ENCODE assay signal across 29 mouse cellular contexts in the genomic region with DNA sequence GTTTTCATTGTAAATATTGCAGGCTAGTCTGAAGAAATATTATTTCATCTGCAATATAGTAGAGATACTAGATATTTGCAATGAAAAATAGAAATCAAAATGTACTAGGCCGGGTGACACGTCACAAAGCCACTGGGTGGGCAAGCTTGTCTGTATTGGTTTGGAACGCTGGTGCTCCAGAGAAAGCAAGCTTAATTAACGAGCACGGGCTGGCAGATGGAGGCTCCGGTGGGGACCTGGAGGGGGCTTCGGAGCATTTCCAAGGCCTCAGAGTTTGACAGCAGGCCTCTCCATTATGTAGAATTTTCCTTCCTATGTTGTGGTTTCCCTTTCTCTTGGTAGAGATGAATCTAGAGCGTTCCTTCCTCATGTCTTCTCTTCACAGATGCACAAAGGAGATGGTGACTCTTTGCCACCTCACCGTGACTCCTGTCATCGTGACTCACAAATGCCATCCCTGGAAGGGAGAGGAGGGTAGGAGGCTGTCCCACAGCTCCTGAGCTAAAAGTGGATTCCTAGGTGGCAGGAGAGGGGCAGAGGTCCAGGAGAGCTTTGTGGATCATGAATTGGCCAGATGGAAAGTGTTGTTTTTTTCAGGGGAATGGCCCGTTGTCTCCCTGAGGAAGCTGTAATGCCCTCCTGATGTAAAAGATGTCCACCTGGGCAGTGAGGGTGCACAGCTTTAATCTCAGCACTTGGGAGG. TPM values are rescaled to one million over a fixed set of nuclear protein-coding genes. Genes with fewer than 3 reads are reported as not detected.
DNase-seq lines count a peak whose midpoint lies in the region; ATAC-seq and TF ChIP-seq lines count a peak whose summit lies in the region.
"Had no signal": no experiment of that assay in that cellular context is flagged by ENCODE, and none has a peak within 500 bp of the region (broad histone marks: within the 10 kb centered on the region; RNA-seq: fewer than 3 reads in every experiment).

No protein-coding gene starts in this region.

- intact Hi-C loops in gastrocnemius, adult 2 months (cut with DNase I) = no loop called here

- H3K36me3 ChIP-seq in hindbrain, postnatal 0 days (ENCODE audit: insufficient read depth, low read length) = no peaks in the 10 kb centered on the region
- no peaks in the 10 kb centered on the region for H3K36me3 ChIP-seq in hindbrain, embryonic 16.5 days (ENCODE audit: control insufficient read depth, insufficient read depth, low read length)
- H3K36me3 ChIP-seq: embryonic facial prominence, embryonic 13.5 days; forebrain, embryonic 15.5 days; heart, embryonic 12.5 days; limb, embryonic 13.5 days; liver, embryonic 12.5 days; neural tube, embryonic 15.5 days had no signal

- 0 out of 2 replicates have a peak, but pooled peaks have one; percentile 51 for ATAC-seq in hindbrain, postnatal 0 days
- ATAC-seq in hindbrain, embryonic 16.5 days = no peak
- ATAC-seq: forebrain, embryonic 15.5 days; inflammation-experienced regulatory T-cells, adult 6 months; liver, embryonic 12.5 days had no signal

- no peaks in the 10 kb centered on the region for H3K9me3 ChIP-seq in hindbrain, postnatal 0 days (ENCODE audit: low read length)
- no peaks in the 10 kb centered on the region for H3K9me3 ChIP-seq in hindbrain, embryonic 16.5 days (ENCODE audit: control insufficient read depth, low read length)
- H3K9me3 ChIP-seq: embryonic facial prominence, embryonic 13.5 days; forebrain, embryonic 15.5 days; limb, embryonic 13.5 days; liver, embryonic 12.5 days; neural tube, embryonic 15.5 days had no signal

- peak; percentile 63 for DNase-seq in hindbrain, postnatal 0 days (ENCODE audit: low spot score)
- DNase-seq in brain, adult 2 months (ENCODE audit: low read depth, low spot score) = peak; percentile 59
- peak; percentile 18 for DNase-seq in cerebellum, adult 11-12 months
- DNase-seq in cerebellum, postnatal 10 days = peak; percentile 88 to 92
- DNase-seq in adrenal gland, postnatal 10 days = no peak
- no peak for DNase-seq in gastrocnemius, adult 2 months
- DNase-seq: adrenal gland, adult 2 months; B cell, adult 2 months; embryo, embryonic 11 days; gastrocnemius, postnatal 14 days; heart, adult 11 months; heart, postnatal 10 days; kidney, adult 8-10 months; kidney, postnatal 14 days; layer of hippocampus, postnatal 36 days; lung, adult 18-20 months; lung, postnatal 14 days; thymus, adult 18-20 months; thymus, postnatal 36 days had no signal

- H3K27me3 ChIP-seq in hindbrain, postnatal 0 days (ENCODE audit: insufficient read depth, low read length) = no peaks in the 10 kb centered on the region; the same call in 1 of the 2 replicates
- no peaks in the 10 kb centered on the region for H3K27me3 ChIP-seq in hindbrain, embryonic 16.5 days (replicated peaks; ENCODE audit: control insufficient read depth, insufficient read depth, low read length)
- H3K27me3 ChIP-seq: embryonic facial prominence, embryonic 13.5 days; forebrain, embryonic 15.5 days; limb, embryonic 13.5 days had no signal

- peak overlapping the region; percentile 48 for H3K27ac ChIP-seq in hindbrain, postnatal 0 days
- H3K27ac ChIP-seq in hindbrain, embryonic 16.5 days (ENCODE audit: low read depth, low read length) = no peak overlapping the region; the same call in 1 of the 2 replicates
- H3K27ac ChIP-seq in gastrocnemius, adult 2 months = no peak overlapping the region
- H3K27ac ChIP-seq: embryonic facial prominence, embryonic 13.5 days; forebrain, embryonic 15.5 days; layer of hippocampus, adult 2 months; limb, embryonic 13.5 days; liver, embryonic 12.5 days; neural tube, embryonic 15.5 days had no signal

- TF ChIP-seq CTCF in hindbrain, postnatal 0 days (IDR thresholded peaks at IDR 0.05; ENCODE audit: low read depth) = no peak
- TF ChIP-seq CTCF in gastrocnemius, adult 2 months (IDR thresholded peaks at IDR 0.05) = no peak

- no peak overlapping the region for H3K9ac ChIP-seq in hindbrain, postnatal 0 days (replicated peaks; ENCODE audit: low read length)
- H3K9ac ChIP-seq in hindbrain, embryonic 16.5 days (ENCODE audit: low read depth, low read length) = no peak overlapping the region
- H3K9ac ChIP-seq: embryonic facial prominence, embryonic 13.5 days; forebrain, embryonic 15.5 days; heart, embryonic 12.5 days; limb, embryonic 13.5 days; liver, embryonic 12.5 days; neural tube, embryonic 15.5 days had no signal

- 57% methylated on average over 11 of the region's 11 CpGs for WGBS in hindbrain, postnatal 0 days
- 63% methylated on average over 11 of the region's 11 CpGs for WGBS in hindbrain, embryonic 16.5 days

- no peaks in the 10 kb centered on the region for H3K4me1 ChIP-seq in hindbrain, postnatal 0 days (ENCODE audit: insufficient read depth, low read length)
- no peaks in the 10 kb centered on the region for H3K4me1 ChIP-seq in hindbrain, embryonic 16.5 days (ENCODE audit: control insufficient read depth, insufficient read depth, low read depth, low read length)
- H3K4me1 ChIP-seq: embryonic facial prominence, embryonic 13.5 days; forebrain, embryonic 15.5 days; heart, embryonic 12.5 days; limb, embryonic 13.5 days; liver, embryonic 12.5 days; neural tube, embryonic 15.5 days had no signal

- H3K4me3 ChIP-seq in hindbrain, postnatal 0 days (ENCODE audit: low read length) = no peak overlapping the region
- no peak overlapping the region for H3K4me3 ChIP-seq in hindbrain, embryonic 16.5 days (ENCODE audit: low read length)
- no peak overlapping the region for H3K4me3 ChIP-seq in gastrocnemius, adult 2 months
- H3K4me3 ChIP-seq: embryonic facial prominence, embryonic 13.5 days; erythroblast, embryonic 14.5 days; forebrain, embryonic 15.5 days; heart, embryonic 12.5 days; layer of hippocampus, adult 2 months; limb, embryonic 13.5 days; liver, embryonic 12.5 days; neural tube, embryonic 15.5 days had no signal

- H3K4me2 ChIP-seq in hindbrain, postnatal 0 days (ENCODE audit: low read depth, low read length) = no peak overlapping the region
- H3K4me2 ChIP-seq in hindbrain, embryonic 16.5 days (ENCODE audit: low read length) = no peak overlapping the region
- H3K4me2 ChIP-seq: embryonic facial prominence, embryonic 13.5 days; forebrain, embryonic 15.5 days; heart, embryonic 12.5 days; limb, embryonic 13.5 days; liver, embryonic 12.5 days; neural tube, embryonic 15.5 days had no signal

RNA-seq across cellular contexts. Expression of gene Zfp710, which starts 22.1 kb away (rescaled TPM):
- total RNA-seq in hindbrain, postnatal 0 days (2014; rRNA removed) = 25.8 and 29.7 TPM in 2 replicates
- polyA plus RNA-seq in hindbrain, postnatal 0 days (2015; fragmentation: Nextera tagmentation; extraction: Ambion mirVana) = 8.4 and 10.3 TPM in 2 replicates
- 13.6 and 14.9 TPM in 2 replicates for polyA plus RNA-seq in hindbrain, embryonic 16.5 days (2015; fragmentation: Nextera tagmentation; extraction: Ambion mirVana)
- total RNA-seq in adrenal gland, postnatal 10 days (2021) = 10 to 100 TPM; 18.7 to 26.9 TPM
- 10 to 100 TPM; 21.5 to 37.5 TPM for total RNA-seq in gastrocnemius, adult 2 months (2021)

Comparison
In these comparisons a context has a peak if more than half of its experiments do, and no peak if none do; other contexts are left out.
1. DNase-seq: peak in hindbrain, postnatal 0 days (single experiment), brain, adult 2 months (single experiment), cerebellum, adult 11-12 months (single experiment) and cerebellum, postnatal 10 days (2 of 2); none in adrenal gland, postnatal 10 days (single experiment) and gastrocnemius, adult 2 months (single experiment).